Mouse (Mus musculus) small intestine, adult 2 months (tissue): ENCODE measurements around the gene Cdhr3. TPM values are rescaled to one million over a fixed set of nuclear protein-coding genes. Genes with fewer than 3 reads are reported as not detected.

Source experiments
- H3K27ac ChIP-seq: fragments of 200-500 bp; 2 replicates; pipeline ENCODE4 v1.5.1; 2012; ENCODE audit warnings: low read depth, low read length, control low read depth, inconsistent platforms; ENCODE audit not compliant: insufficient read depth
- H3K27me3 ChIP-seq: fragments of 200-500 bp; 2 replicates; pipeline ENCODE4 v1.6.1; 2012; ENCODE audit warnings: mild to moderate bottlenecking, moderate library complexity, low read length, inconsistent platforms; ENCODE audit not compliant: control insufficient read depth, insufficient read depth
- H3K36me3 ChIP-seq: fragments of 200-500 bp; 2 replicates; pipeline ENCODE4 v1.6.1; 2012; ENCODE audit warnings: mild to moderate bottlenecking, low read length, control low read depth, inconsistent platforms; ENCODE audit not compliant: control insufficient read depth, insufficient read depth
- H3K4me1 ChIP-seq: fragments of 200-500 bp; 2 replicates; pipeline ENCODE4 v1.6.1; 2012; ENCODE audit warnings: low read length, inconsistent platforms, mixed read lengths; ENCODE audit not compliant: control insufficient read depth, insufficient read depth, insufficient read length
- H3K4me3 ChIP-seq: fragments of 200-500 bp; 2 replicates; pipeline ENCODE4 v1.5.1; 2012; ENCODE audit warnings: low read depth, mild to moderate bottlenecking, control low read depth, inconsistent platforms, low read length, moderate library complexity
- CTCF ChIP-seq: fragments of 200-500 bp; IDR thresholded peaks from 2 replicates; pipeline ENCODE4 v1.5.1; 2012; ENCODE audit warnings: low read depth, mild to moderate bottlenecking, control low read depth, inconsistent platforms, low read length, moderate library complexity, mixed read lengths; ENCODE audit not compliant: insufficient replicate concordance, insufficient read length; ENCODE audit errors: extremely low read depth
- POLR2A ChIP-seq: fragments of 200-500 bp; IDR thresholded peaks from 2 replicates; pipeline ENCODE4 v1.6.1; 2012; ENCODE audit warnings: low read depth, mild to moderate bottlenecking, control low read depth, inconsistent platforms, low read length, moderate library complexity
- WGBS: fragments of 180-500 bp; shearing (Covaris S2); methylation state at CpG from one replicate; pipeline ENCODE4 v1.1.7; 2018; 5-methylcytosine and 5-hydroxymethylcytosine counted together
- polyA plus RNA-seq: library from polyadenylated mRNA; depleted of rRNA; stranded (reverse); fragments of >200 nt; gene quantifications from 2 replicates; pipeline ENCODE4 v1.2.3, GENCODE M21; 2012

Cdhr3 gene
- polyA plus RNA-seq, 1 experiment = not detected

GRCm38 (mm10) chr12:33021751-33022150 lies 70.9 kb downstream of the Cdhr3 start:
- no peak overlapping the region for H3K27ac ChIP-seq
- no peak overlapping the region for H3K4me3 ChIP-seq
- no peak for TF ChIP-seq CTCF
- TF ChIP-seq POLR2A = no peak
- H3K36me3 ChIP-seq = no peaks in the 10 kb centered on the region
- no peaks in the 10 kb centered on the region for H3K4me1 ChIP-seq
- 88% methylated on average over 4 of the region's 4 CpGs for WGBS
- H3K27me3 ChIP-seq = no peaks in the 10 kb centered on the region

GRCm38 (mm10) chr12:33021140-33021539 lies 71.5 kb downstream of the Cdhr3 start:
- WGBS = 69% methylated on average over 9 of the region's 9 CpGs
- Histone ChIP-seq H3K4me3 (no peak overlapping the region), H3K27me3 (no peaks in the 10 kb centered on the region), H3K36me3 (no peaks in the 10 kb centered on the region), H3K27ac (no peak overlapping the region), H3K4me1 (no peaks in the 10 kb centered on the region)
- TF ChIP-seq CTCF = no peak
- TF ChIP-seq POLR2A = no peak

- Histone ChIP-seq H3K4me1 (no peaks in the 10 kb centered on the region), H3K4me3 (no peak overlapping the region), H3K27ac (no peak overlapping the region), H3K36me3 (no peaks in the 10 kb centered on the region), H3K27me3 (no peaks in the 10 kb centered on the region)
- 72% methylated on average over 6 of the region's 6 CpGs for WGBS
- TF ChIP-seq POLR2A (no peak), CTCF (no peak)
Measured at GRCm38 (mm10) chr12:33020011-33020410, 72.7 kb downstream of the Cdhr3 start.

GRCm38 (mm10) chr12:33018601-33019000 lies 74.1 kb downstream of the Cdhr3 start:
- Histone ChIP-seq H3K27ac (no peak overlapping the region), H3K4me1 (no peaks in the 10 kb centered on the region), H3K27me3 (no peaks in the 10 kb centered on the region), H3K36me3 (no peaks in the 10 kb centered on the region), H3K4me3 (no peak overlapping the region)
- TF ChIP-seq POLR2A (no peak), CTCF (no peak)
- 64% methylated on average over 4 of the region's 4 CpGs for WGBS

DNA sequence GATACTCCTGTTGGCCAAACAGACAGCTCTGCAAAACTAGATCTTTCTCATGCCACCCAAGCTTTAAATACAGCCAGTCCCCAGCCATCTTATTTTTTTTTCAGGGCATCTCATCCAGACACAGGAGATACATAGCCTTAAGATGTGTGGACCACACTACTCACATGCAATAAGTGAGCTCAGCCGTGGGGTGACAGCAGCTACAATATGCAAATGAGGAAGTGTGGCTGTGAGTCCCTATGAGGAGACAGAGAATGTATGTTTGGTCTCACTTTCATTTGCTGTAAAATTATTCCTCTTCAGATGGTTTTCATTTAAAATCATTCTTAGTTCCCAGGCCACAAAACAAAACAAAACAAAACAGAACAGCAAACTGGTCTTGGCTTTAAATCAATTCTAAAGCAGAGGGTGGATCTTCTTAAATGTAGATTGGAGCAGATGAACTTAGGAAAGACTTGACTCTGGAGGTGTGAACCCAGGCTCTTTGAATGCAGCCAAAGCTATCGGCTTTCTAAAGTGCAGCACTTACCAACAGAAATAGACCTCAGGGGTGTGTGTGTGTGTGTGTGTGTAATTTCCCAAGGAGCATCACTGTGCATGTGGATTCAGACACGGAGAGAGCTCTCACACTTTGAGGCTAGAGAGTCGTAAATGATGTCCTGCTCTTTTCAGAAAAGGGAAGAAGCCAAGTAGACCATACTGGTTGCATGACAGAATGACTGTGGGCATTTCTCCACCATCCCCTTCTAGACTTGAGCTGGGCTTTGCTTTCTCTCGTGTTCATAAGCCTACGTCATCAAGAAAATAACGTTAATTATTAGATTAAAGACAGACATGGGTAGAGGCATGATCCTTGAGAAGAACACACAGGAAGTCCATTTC lies 75.6 kb downstream of the Cdhr3 start:
- no peak overlapping the region for H3K4me3 ChIP-seq

DNA sequence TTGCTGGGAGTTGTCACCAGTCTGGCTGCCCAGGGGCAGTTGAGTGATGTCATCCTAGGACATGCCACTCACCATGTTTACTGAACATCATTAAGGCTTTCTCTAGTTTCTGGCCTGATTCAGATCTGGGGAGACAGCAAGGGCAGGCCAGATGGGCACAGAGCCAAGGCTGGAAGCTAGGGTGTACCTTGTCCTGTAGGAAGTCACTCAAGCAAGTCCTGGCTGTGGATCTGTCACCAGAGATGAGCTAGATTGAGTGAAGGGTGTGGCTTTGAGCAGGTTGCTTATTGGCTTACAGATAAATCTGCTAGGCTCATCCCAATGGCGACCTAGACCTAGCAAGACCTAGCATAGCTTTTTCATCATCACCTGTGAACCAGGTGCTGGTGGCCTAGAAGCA lies 77.6 kb downstream of the Cdhr3 start:
- no peaks in the 10 kb centered on the region for H3K36me3 ChIP-seq
- H3K27ac ChIP-seq = no peak overlapping the region
- no peaks in the 10 kb centered on the region for H3K4me1 ChIP-seq
- H3K4me3 ChIP-seq = no peak overlapping the region
- no peaks in the 10 kb centered on the region for H3K27me3 ChIP-seq
- 45% methylated on average over 1 of the region's 1 CpGs for WGBS
- TF ChIP-seq CTCF = no peak
- no peak for TF ChIP-seq POLR2A

More for the DNA sequence above, 75.6 kb downstream of the Cdhr3 start:
- no peaks in the 10 kb centered on the region for H3K36me3 ChIP-seq
- WGBS = 53% methylated on average over 7 of the region's 7 CpGs
- no peaks in the 10 kb centered on the region for H3K4me1 ChIP-seq
- no peak for TF ChIP-seq CTCF
- TF ChIP-seq POLR2A = no peak
- no peaks in the 10 kb centered on the region for H3K27me3 ChIP-seq
- H3K27ac ChIP-seq = no peak overlapping the region

DNA sequence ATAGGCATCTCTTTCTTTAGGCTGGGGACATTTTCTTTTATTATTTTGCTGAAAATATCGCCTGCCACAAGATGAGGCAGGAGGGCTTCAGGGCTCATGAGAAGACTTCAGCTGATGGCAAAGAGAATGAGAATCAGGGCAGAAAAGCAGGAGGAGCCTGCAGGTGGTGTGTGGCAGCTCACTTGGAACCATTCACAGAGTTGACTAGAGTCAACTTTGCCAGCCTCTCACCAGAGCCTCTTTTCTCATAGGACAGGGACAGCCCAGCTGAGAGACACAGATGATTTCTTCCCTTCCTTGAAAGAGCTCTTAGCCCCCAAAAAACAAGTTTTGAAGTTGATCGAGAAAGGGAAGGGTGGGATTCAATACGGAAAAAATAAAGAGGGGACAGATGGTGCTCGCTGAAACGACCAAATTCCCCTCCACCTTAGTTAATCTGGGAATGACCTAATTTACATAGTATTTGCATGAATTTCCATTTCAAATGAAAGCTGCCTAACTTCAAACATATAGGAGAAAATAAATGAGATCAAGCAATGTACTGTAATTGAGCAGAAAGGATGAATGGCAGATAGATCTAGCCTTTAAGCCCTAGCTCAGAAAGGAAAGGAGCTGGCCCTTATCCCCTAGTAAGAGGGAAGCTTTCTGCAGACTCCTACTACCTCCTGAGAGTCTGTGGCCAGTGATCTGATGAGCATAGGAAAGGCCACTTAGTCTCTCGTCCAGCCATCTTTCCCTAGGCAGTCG lies 78.5 kb downstream of the Cdhr3 start:
- no peaks in the 10 kb centered on the region for H3K4me1 ChIP-seq
- no peak overlapping the region for H3K27ac ChIP-seq
- H3K27me3 ChIP-seq = no peaks in the 10 kb centered on the region
- 58% methylated on average over 7 of the region's 7 CpGs for WGBS
- H3K36me3 ChIP-seq = no peaks in the 10 kb centered on the region
- TF ChIP-seq POLR2A (no peak), CTCF (no peak)
- H3K4me3 ChIP-seq = no peak overlapping the region
